Mouse (Mus musculus): ENCODE results near the gene Immp2l. TPM values are rescaled to one million over a fixed set of nuclear protein-coding genes. Genes with fewer than 3 reads are reported as not detected.

The Immp2l gene
- total RNA-seq, 2 experiments from 2014 or later: 5.1 to 5.6 TPM

DNA sequence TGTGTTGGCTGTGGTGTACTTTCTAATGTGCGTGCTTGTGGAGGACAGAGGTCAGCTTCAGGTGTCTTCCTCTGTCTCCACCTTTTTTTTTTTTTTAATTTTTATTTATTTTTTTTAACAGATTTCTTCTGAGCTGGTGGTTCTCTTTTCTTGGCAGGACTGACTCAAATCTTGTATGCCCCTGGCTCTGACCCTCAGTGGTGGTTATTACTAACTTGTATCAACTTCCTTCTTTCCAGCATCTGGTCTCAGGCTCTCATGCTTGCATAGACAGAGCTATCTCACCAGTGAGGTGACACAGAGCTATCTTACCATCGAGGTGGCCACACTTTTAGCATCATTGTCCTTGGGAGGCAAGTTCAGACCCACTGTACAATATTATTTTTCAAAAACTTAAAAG, 17.8 kb downstream of the Immp2l start:
- intact Hi-C loops (cut with DNase I): no loop called here
- no peak for DNase-seq (ENCODE audit: low spot score in 2 of 2)

DNA sequence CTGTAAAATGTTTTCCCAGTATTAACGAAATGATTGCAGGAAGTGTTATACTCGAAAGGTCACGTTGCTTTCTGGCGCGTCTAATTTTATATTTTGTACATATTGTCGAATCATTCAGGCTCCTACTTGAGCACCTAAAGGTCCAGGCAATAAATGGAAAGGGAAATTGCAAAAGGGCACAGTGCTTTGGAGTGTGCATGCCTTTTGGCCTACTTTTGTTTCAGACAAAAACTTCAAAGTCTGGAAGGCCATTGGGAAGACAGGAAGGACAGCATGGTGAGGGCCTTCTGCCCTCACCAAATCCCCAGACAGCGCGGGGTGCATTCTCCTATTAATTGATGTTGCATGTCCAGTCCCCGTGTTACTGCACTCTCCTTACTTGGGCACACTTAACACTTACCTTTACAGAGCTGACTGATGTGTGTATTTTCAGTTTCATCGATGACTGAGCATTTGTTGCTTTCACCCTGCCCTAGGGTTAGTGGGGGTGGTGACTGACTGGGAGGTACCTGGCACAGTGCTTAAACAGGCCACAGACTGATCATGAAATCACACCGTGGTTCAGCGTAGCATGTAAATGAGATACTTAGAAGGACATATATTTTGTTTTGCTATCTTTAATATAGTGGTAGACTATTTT, 20.7 kb downstream of the Immp2l start:
- intact Hi-C loops (cut with DNase I): no loop called here
- DNase-seq (ENCODE audit: low spot score in 2 of 2): no peak

DNA sequence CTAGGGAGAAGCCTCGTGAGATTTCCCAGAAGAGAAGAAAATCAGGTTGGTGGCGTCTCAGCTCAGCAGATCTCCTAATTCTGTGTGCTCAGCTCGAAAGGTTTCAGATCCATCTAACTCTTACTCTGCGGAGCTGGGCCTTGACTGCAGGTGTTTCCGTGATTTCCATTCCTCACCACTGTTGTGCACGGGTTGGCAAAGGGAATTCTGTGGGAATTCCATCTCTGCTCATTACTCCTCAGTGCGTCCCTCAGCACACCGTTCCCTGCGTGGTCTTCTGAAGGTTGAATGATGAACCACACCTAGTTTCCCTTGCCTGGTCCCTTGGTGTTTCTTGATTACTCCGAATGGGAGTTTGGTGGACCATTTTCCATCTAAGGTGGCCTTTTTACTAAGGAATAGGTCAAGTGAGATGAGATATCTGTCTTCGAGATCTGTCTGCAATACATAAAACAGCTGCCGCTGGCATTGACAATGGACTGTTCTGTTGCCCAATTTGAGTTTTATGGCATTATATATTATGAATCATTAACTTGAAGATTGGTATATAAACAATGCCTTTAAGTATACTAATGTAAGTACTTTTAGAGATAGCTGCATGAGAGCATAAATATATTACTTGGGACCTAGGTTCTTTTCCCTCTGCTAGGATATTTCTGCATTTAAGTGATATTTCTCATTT, 23.3 kb downstream of the Immp2l start:
- intact Hi-C loops (cut with DNase I): no loop called here
- DNase-seq (ENCODE audit: low spot score in 2 of 2): no peak

DNA sequence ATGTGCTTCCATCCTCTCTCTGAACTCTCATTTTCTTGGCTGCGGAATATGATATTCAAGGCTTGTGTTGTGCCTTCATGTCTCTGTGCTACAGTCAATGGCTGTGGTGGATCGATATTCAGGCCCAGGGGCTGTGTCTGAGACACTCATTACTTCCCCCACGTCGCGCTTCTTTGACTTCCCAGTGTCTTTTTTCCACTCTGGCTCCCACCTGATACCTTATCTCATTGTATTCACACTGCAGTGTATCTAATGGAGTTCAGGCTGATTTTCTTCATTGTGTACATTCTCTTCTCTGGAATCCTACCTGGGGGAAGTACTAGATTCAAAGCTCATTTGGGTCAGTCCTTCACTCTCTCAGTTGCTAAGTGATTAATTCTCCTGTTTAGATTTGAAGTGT, 27.1 kb downstream of the Immp2l start:
- intact Hi-C loops (cut with DNase I): no loop called here
- no peak for DNase-seq (ENCODE audit: low spot score in 2 of 2)

DNA sequence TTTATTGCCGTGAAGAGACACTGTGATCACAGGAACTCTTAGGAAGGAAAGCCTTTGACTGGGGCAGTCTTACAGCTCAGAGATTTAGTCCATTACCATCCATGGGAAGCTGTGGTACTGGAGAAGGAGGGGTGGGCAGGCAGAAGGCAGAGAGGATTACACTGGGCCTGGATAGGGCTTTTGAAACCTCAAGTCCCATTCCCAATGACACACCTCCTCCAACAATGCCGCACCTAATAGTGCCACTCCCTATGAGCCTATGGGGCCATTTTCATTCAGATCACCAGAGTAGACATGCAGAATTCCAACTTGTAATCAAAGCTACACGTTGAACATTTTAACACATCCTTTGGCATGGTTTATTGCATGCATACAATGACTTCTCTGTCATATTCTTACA, 29.0 kb downstream of the Immp2l start:
- intact Hi-C loops (cut with DNase I): no loop called here
- DNase-seq (ENCODE audit: low spot score in 2 of 2): no peak

DNA sequence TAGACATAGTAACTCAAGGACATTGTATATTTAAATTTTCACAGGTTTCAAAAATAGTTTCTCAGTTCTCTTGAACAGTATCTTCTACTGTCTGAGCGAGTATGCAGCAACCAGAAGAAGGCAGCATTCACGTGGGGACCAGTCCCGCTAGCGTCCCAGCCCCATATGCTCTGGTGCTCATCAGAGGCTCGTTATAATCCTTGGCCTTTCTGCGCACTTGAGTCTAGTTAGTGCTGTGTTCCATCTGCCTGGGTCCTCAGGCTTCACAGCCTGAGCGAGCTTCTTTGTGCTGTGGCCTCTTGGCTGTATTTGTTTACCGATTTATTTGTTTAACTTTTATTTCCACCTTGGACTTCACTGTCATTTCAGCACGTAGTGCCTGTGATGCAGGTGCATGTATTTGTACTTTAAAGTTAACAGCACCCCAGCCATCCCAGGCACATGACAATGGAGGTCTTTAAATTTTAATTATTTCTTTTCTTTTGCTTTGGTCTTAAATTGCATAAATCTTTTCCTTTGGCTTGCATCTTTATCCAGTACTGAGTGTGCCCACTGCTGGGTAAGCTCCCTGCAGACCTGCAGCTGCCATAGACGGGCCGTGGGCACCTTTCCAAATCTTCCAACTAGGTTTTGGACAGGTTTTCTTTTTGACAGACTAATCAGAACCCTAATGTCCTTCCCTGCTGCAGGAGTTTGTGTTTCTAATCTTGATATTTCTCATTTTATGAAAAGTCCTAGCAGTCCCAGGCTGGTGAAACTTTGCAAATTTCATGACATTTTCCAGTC, 30.3 kb downstream of the Immp2l start:
- intact Hi-C loops (cut with DNase I): no loop called here
- DNase-seq (ENCODE audit: low spot score in 2 of 2): peak in 1 of 2 experiments; percentile 3

DNA sequence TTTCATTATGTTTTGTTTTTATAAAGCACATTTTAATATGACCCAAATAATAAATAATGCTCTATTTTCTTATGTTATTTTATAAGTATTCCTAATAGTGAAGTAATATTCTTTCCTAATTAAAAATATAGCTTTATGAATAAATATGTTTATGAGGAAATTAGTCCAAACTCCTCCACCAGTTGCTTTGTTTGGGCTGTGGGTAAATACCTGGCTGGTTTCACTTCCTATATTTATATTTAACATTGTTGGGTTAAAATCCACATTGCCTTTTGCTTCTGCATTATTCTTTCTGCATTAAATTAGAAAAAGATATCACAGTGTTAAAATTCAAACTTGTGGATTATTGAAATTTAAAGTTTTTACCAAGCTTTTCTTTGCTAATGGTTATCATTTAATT, 32.1 kb downstream of the Immp2l start:
- DNase-seq (ENCODE audit: low spot score in 2 of 2): no peak
- intact Hi-C loops (cut with DNase I): no loop called here

DNA sequence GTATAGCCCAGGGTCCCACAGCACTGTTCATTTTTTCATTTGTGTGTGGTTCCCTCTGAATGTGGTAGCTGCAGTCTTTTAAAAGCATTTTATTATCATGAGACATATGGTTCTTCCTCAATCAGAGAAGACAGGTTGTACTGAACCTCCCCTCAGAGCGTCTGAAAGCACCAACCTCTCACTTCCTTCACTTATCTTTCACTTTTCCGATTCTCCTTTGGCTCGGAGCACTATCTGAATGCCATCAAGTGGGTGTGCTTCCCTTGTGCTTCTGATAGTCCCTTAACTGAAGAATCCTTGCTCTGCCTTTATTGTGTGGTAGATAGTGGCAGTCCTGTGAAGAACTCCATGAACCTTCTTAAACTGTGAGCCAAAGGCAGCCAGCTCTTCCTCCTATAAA, 39.4 kb downstream of the Immp2l start:
- intact Hi-C loops (cut with DNase I): no loop called here
- no peak for DNase-seq (ENCODE audit: low spot score in 2 of 2)

DNA sequence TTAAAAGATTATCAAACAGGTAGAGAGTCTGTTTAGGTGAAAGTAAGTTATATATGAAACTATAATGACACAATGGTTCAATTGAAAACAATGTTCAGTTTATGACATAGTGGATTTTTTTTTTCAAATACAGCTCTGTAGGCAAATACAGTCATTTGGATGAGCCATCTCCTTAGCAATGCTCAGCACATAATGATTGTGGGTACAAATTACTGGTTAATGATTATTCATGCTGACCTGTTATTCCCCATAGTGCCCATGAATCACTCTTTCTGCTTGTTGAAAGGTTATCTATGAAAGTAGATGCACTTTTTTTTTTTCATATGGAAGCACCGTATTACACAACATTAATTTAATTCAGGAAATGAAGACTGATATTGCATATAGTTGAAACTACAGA, 58.0 kb downstream of the Immp2l start:
- intact Hi-C loops (cut with DNase I): no loop called here
- DNase-seq (ENCODE audit: low spot score in 2 of 2): no peak

DNA sequence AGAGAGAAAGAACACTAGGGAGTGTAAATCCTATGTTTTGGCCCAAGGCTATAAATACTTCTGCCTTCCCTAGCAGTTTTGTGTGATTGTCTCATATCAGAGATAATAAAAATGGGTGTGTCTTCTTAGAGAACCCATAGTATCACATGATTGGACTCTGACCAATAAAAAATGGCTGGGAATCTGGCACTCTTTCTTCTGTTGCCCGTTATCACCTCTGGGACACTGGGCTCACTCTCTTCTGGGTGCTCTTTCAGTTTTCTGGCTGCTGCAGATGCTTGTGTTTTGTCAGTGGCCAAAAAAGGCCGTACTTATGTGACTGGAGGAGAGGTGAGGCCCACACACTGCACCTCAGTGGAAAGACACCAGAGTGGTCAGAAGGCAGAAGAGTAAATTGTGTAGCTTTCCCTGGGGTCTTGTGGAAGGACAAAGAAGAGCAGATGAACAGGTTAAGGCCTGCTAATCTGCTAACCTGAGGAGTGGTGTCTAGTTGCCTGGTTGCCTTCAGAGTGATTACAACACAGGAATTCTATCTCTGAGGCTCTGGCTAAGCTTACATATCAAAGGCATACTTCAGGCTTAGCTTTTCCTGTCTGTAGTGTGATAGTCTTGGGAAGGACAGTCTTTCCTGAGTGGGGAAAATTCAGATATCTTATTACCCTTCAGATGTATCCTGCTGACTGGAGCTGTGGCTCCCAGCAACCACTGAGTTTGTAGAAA, 60.6 kb downstream of the Immp2l start:
- intact Hi-C loops (cut with DNase I): no loop called here
- no peak for DNase-seq (ENCODE audit: low spot score in 2 of 2)

DNA sequence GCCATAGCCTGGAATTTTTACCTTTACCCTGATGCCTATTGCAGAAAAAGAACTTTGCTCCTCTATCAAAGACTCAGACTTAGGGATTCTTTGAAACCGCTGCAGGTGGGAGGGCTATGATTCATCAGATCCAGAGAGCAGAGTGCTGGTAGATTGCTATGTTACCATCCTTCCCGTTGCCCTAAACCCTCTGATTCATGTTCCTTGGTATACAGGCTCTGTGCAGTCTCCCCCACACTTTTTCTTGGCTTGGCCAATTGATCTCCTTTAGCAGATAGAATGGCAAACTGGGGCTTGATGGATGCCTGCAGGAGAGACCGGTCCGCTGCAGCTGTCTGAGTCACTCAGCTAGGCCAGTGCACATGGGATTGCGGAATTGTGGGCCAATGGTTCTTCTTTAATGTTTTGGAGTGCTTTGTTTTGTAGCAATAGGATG, 66.1 kb downstream of the Immp2l start:
- intact Hi-C loops (cut with DNase I): loop anchor here (10.0 kb wide), 1 partner anchor 245 kb away; no protein-coding TSS in a partner anchor
- no peak for DNase-seq (ENCODE audit: low spot score in 2 of 2)

DNA sequence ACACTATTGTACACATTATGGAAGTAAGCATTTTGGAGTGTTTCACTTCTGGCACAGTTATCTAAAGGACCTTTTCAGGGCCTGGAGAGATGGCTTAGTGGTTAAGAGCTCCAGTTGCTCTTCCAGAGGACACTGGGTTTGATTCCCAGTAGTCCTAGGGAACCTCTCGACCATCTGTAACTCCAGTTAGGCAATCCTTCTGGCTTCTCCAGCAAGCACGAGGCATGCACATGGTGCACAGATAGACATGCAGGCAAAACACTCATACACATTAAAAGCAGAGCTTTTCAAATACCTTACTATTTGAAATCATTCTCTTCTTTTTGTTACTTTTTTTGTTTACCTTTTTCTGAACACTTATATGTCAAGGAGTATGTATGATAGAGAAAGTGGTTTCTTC, 66.9 kb downstream of the Immp2l start:
- DNase-seq (ENCODE audit: low spot score in 2 of 2): no peak
- intact Hi-C loops (cut with DNase I): loop anchor here (10.0 kb wide), 1 partner anchor 246 kb away; no protein-coding TSS in a partner anchor

DNA sequence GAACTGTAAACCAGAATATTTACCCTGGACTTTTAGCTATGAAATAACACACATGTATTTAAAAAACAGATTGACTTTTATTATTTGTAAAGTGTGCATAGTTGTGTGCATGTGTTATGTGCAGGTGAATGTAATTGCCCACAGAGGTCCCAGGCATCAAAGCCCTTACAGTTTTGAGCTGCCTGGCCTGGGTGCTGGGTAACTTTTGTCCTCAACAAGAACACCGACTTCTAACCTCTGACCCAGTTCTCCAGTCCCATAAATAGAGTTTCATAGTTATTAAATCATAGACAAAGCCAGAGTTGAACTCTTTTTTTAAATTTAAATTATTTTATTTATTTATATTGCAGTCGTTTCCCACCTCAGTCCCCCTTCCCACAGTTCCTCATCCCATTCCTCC, 67.4 kb downstream of the Immp2l start:
- intact Hi-C loops (cut with DNase I): loop anchor here (10.0 kb wide), 1 partner anchor 247 kb away; no protein-coding TSS in a partner anchor
- no peak for DNase-seq (ENCODE audit: low spot score in 2 of 2)

DNA sequence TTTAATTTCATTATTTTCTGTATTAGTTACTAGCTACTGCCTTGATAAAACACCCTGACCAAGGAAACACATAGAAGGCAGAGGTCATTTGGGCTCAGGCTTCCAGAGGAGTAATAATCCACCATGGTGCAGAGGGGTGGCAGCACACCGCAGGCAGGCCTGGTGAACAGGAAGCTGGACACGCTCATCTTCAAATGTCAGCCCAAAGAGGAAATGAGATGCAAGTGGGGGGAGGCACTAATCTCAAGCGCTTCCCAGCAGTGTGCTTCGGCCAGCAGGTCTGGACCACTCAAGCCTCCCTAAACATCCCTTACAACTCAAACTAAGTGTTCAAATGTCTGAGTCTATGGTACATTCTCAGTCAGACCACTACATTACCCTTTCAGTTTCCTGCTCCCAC, 72.2 kb downstream of the Immp2l start:
- no peak for DNase-seq (ENCODE audit: low spot score in 2 of 2)
- intact Hi-C loops (cut with DNase I): loop anchor here (10.0 kb wide), 1 partner anchor 251 kb away; no protein-coding TSS in a partner anchor

DNA sequence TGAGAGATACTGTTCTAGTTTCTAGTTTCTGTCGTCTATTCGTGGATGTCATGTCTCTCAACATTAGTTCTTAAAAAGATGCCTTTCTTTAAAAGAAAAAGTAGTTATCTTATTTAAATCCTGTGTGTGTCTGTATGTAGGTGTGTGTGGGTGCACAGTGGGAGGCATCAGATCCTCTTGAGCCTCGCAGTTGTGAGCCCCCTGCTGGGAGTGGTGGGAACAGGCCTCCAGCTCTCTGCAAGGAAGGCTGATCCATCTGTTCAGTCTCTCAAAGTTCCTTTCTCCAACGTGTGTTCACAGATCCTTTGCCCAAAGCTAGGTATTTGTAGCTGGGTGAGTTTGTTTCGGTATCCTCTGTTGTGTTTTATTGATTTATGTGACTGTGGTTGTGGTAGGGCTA, 73.5 kb downstream of the Immp2l start:
- no peak for DNase-seq (ENCODE audit: low spot score in 2 of 2)
- intact Hi-C loops (cut with DNase I): loop anchor here (10.0 kb wide), 1 partner anchor 253 kb away; no protein-coding TSS in a partner anchor

DNA sequence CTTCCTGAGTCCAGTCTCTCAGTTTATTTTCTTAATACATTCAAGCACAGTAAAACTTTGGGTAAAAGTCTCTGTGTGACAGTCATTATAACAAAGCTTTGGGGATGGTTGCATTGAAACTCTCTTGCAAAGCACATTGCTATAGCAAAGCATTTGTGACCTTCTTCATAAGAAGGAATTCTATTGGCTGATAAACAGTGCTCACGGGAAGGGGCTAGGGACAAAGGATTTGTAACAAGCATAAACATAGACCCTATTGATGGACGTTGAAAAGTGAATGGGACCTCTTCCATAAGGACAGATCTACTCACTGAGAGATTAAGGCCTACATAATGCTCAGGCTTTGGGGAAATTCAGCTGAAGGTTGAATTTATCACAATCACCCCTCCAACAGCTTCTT, 85.1 kb downstream of the Immp2l start:
- intact Hi-C loops (cut with DNase I): no loop called here
- DNase-seq (ENCODE audit: low spot score in 2 of 2): no peak

DNA sequence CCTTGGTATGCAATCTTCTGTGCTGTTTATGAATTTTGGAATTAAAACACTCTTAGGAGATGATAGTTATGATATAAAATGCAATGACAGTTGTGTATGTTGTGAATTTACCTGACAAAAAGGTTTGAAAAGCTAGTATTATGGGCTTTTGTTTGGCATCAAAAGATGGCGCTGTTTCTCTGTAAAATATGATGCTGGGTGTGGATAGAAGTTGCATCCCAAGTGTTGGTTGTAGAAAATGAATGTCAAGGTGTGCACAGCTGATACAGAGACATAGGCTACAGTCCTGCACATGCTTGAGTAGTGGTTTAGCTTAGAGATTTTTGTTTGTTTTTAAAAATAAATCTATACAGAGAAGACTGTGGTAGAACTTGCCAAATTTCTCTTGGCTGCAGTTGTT, 87.6 kb downstream of the Immp2l start:
- DNase-seq (ENCODE audit: low spot score in 2 of 2): peak; percentile 44 to 48
- intact Hi-C loops (cut with DNase I): loop anchor here (5.0 to 10.0 kb wide), 2 partner anchors 376 to 563 kb away; partner anchors contain the start of gene Lrrn3

DNA sequence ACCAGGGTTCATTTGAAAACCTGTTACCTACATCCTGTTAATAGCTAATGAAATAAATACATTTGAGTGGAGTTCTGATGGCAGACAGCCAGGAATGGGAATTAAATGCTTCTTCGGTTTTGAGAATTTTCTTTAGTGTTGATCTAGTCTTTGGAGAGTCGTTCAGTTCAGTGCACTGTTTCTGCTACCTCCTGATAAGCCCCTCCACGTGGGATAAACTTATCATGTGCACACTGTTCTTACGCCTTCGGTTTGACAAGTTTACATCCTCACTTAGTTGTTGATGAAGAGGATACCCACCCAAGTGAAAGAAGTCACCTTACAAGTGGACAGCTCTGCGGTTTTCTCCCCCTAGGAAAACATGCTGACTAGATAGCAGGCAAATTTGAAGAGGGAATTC, 88.2 kb downstream of the Immp2l start:
- intact Hi-C loops (cut with DNase I): loop anchor here (5.0 to 10.0 kb wide), 2 partner anchors 375 to 563 kb away; partner anchors contain the start of gene Lrrn3
- DNase-seq (ENCODE audit: low spot score in 2 of 2): no peak

DNA sequence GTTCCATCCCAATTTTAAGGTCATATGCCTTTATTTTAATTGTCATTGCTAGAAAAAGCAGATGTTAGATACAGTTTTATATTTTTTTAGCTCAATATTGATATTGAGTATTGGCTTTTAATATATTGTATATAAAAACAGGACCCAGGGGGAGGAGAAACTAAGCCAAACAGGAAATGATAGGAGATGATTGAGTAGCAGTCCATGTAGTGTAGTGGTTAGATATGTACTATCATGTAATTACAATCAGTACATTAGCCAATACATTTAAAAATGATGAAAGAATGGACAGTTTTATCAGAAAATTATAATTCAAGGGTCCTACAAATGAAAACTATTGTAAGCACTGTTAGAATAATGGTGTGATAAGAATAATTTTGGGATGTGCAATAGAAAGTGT, 94.5 kb downstream of the Immp2l start:
- no peak for DNase-seq (ENCODE audit: low spot score in 2 of 2)
- intact Hi-C loops (cut with DNase I): loop anchor here (10.0 kb wide), 1 partner anchor 556 kb away; no protein-coding TSS in a partner anchor

Measured in left cerebral cortex, postnatal 14 days (tissue).